Mouse (Mus musculus) CH12F3 (cell line): ENCODE data around the gene Nhs.
"Not testable (repeated sequence)": the region's sequence is repeated elsewhere in the genome, so short reads cannot be mapped to it uniquely, and the experiment has no call there.

Experiments
- in situ Hi-C: fragments of 300-500 bp; cut with MboI; formaldehyde crosslinking; loops from 2 replicates; pipeline ENCODE4 v1.14.3; 2020; ENCODE audit warnings: low sequenced_read_pairs

The Nhs gene

DNA sequence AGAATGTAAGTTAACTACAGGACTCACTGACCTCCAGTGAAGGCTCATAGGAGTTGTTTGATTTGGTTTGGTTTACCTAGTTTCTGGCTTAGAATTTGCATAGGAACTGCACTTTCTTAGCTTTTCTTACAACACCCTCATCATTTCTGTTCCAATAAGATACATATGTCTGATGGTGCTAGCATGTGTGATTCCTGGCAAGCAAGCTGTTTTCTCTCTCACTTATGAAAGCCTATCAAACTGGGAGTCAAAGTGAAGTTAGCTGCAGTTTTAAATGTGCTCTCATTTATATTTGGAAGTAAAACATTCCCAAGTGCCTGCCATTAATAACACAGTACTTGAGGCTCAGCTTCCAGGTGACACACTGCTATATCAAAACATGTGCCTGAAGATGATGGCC lies 207.2 kb downstream of the Nhs start:
- in situ Hi-C loops: no loop called here

DNA sequence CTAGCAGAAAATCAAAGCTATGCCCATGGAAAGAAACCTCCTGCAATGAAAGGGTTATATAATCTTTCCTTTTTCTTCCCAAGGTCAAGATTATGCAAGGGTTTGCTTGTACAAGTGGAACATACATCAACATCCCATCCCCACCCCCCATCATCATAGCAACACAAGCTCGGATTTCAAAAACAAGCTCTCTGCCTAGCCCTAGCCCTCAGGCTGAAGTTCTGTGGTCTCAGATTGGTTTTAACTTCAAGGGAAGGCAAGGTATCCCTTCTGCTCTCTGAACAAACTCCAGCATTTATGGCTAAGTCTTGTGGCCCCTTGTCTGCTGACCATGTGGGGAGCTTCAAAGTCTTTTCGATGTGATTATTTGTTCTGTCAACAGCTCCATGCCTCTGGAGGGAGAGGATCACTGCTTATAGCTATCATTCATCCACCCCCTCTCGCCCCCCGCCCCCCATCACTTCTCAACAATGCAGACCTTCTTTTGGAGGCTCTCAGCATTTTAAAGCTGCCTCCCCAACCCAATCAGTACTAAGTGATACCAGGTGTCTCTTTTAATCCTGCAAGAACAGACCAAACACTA lies 216.3 kb downstream of the Nhs start:
- in situ Hi-C loops: no loop called here

DNA sequence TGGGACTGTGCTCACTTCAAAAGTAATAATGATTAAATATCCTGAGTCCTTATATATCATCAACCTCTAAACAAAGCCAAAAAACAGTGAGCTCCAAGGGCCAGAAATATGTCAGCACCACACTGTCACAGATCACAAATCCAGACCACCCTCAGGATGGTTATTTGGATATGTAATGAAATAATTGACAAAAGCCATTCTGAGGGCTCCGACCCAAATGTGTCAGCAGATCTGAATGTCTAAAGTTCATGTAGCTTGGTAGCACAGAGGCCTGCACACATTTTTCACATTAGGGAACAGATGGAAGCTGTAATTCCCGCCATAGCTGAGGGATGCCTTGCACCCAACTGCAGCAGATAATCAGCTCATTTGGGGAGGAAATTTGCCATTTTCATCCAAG lies 218.8 kb downstream of the Nhs start:
- in situ Hi-C loops: no loop called here

DNA sequence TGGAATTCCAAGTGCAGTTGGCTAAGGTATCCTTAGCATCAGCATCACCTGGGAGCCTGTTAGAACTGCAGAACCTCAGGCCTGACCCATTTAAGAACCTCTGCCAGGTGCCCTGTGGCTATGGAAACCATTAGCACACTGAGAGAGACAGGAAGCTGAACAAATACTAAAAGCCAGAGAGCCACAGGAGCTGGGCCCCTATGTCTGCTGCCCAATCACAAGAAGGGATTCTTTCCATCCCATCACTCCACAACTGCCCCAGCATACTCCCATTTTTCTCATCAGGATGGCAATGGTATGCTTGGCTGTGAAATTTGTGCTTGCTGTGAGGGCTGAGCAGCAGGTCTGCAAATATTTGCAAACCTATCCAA lies 232.9 kb downstream of the Nhs start:
- in situ Hi-C loops: no loop called here

DNA sequence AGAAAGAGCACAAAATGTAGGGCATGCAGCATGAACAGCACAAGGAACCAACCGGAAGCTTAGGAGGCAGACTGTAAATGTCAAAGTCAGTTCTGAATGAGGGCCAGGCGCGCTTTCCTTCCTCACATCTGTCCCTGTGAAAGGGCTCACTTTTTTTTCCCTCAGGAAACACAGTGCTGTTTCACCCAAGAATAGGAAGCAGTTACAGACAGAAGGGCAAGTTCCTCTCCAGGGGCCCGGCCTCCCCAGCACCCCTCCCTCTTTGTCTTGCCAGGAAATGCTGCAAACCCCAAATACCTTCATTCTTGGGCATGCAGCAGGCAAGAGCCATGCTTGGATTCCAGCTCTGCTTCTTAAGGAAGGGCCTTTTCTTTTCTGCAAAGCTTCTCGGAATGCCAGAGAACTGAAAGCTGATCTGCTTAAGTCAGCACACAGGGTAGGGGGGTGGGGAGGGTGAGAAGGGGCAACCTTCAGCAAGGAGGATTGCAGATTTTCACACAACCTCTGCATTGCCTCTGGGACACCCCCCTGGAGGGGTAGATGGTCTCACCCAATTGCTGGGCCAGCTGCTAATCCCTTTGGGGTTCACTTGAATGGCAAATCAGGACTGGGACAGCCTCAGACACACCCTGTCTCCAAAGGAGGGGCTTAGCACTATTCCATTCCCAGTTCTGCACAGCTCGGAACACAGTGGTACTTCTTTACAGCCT lies 233.4 kb downstream of the Nhs start:
- in situ Hi-C loops: no loop called here

DNA sequence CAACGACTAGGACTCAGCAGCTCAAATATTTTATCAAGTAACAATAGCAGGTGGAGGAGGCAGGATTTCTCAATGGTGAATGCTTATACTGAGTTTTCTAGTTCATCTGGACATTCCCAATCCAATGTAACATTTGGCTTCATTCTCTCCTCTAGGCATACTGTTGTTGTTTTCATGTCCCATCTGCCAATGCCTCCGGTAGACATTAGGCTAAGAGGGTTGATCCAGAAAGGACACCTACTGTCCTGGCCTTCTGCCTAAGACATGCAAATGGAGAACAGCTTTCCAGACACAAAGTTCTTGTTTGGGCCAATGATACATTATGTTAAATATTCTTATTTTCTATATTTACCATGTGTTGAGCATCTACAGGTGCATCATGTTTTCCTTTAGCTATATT lies 236.9 kb downstream of the Nhs start:
- in situ Hi-C loops: no loop called here

DNA sequence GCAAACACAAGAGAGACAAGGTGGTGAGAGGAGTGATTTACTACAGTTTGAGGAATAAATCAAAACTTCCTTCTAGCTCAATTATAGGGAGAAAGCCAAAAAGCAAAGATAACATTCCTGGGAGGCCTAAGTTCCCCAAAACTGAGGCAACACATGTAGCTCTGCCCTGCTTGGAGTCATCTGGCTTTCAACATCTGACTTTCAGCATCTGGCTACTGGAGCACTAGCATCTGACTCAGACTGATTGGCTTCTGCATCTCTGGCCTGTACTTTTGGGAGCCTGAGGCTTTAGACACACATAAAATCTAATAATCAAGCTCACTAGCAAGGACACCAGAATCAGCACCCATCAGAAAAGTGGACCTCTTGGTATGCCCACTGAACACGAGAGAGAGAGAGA lies 237.9 kb downstream of the Nhs start:
- in situ Hi-C loops: no loop called here

DNA sequence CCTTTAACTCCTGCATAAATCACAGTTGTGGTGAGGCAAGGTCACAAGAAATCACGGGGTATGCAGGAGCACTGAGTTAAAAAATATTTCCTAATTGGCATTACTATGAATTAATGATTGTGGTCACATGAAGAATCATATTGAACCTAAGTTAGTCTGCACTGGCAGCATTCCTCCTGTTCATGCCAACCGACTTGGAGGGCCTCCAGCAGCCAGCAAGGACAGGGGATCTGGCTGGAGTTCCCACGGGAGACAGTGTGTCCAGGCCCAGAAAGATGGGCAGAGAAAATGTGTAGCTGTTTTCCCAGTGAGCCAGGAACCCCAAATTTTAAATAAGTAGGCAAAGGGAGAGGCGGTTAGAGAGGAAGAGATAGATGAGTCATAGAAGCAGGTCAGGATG lies 249.6 kb downstream of the Nhs start:
- in situ Hi-C loops: no loop called here

DNA sequence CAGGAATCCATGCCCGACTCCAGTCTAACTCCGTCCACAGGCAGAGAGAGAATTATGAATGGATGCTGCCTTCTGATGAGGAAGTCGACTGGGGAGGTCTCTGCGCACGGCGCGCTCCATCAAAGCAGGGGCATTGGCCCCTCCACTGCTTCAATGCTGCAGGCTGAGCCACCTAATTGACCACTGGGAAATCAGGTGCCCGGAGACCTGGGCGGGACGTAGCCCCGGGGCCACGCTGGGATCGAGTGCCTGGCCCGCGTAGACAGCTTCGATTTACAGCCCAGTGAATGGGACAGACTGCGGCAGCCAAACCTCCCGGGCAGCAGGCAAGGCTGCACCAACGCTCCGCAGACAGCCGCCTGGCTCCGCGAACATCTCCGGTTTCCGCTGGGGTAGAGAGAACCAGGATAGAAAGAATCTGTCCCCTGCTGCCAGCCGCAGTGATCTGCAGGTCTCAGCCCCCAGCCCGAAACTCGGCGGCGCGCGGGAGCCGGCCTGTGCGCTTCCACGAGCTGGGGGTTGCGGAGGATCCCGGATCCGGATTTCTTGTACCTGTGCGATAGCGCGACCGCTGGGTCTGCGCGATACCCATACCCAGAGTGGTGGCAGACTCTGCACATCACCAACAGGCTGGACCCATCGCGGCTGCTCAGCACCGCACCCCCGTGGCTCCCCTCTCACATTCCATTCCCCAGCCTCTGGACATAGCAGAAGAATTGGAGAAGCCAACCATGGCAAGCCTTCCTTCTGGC lies 250.7 kb downstream of the Nhs start:
- in situ Hi-C loops: no loop called here

DNA sequence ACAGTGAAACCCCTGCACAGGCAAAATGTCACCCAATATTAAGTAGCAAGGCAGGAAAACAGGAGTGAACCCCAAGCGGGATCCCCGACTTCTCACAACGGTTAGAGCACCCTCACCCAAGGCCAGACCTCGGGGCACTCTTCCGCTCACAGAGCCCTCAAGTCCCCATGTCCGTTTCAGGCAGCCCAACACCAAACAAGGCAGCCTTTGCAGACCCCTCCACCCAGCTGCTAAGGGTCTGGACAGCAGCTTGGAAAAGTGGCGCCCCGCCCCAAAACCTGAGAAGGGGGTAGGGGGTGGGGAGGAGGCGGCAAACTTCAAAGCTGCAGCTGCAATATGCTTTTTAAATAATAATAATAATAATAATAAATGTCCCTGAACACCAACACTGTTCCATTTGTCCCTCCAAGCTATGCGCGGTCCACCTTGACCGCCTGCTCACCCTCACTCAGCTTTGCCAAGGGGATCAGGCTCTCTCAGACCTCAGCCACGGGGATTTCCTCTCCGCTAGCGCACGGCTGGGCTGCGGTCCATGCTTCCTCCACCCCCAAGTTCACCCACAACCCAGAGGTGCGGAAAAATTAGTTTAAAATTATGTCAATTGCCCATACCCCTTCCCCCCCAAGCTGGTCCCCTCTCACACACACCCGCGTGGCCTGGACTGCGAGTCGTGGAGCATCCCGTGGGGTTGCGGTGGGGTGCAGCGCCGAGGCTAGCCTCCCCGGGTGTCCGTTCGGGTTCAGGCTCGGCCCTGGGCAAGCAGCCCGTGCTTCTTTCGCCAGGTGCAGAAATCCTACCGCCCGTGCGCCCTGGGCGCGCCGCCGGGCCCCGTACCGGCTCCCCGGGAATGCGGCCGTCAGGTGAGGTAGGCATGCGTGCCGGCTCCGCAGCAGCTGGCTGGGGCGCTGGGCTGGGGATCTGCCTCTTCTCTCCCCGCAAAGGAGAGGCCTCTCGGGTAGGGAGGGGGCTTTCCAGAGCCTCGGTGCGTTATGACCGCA lies 251.6 kb downstream of the Nhs start:
- in situ Hi-C loops: no loop called here

DNA sequence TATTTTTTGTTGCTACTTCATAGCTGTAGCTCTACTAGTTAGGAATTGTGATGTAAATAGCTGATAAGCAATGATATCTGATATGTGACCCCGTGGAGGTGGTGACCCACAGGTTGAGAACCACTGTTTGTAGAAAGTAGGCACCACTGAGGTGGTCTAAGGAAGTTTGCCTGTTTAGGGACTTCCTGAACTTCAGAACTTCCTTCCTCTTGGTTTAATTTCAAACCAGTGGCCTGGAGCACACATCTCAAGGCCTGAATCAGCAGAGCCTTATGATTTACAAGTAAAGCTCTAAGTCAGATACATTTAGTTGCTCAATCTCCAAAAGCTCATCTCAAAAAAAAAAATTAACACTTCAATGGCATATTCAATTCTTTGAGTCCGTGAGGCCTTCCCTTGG lies 265.1 kb downstream of the Nhs start:
- in situ Hi-C loops: no loop called here

DNA sequence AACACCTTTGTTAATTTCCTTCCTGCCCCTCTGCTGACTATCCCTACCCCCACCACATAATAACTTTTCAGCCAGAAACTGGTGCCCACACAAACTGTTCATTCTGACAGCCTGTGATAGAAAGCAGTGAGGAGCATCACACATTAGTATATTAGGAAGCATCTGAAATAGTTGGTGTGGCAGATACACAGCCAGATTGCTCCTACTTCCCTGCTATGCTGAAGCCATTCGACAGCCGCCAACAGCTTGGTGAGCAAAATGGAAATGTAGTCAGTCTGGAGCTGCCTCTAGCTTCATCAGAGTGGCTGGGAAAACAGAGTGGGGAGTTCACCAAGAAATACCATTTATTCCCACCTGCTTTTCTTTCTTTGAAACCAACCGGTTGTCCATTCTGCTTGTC lies 275.9 kb downstream of the Nhs start:
- in situ Hi-C loops: no loop called here

DNA sequence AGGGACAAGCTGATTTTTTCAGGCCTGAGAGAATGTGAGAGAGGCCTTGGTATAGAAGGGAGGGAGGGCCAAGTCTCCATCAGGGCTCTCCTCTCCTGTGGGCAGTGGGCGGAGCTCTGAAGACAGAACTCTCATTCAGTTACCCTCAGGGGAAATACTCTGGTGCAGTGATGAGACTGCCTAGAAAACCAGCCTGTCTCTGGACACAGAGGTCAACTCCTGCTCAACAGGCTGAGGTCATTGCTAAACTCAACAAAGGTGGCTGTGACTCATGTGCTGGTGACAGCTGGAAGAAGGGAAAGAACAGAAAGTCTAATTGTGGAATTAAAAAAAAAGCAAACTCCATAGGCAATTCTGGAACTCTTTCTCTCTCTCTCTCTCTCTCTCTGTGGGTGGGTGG lies 282.4 kb downstream of the Nhs start:
- in situ Hi-C loops: no loop called here

DNA sequence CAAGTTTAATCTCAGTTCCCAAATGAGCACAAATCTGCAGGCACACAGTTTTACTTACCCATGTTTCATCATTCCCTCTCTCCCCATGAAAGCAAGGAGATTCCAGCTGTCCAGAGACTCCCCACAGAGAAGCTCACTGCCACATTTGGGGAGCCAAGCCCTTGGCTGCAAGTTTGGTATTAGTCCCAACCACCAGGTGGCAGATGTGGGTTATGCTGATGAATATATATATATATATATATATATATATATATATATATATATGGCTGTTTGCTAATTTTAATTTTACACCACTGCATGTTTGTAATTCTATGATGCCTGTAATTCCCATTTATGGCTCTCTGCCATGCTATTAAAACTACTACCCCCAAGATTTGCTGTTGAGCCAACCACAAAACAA lies 286.0 kb downstream of the Nhs start:
- in situ Hi-C loops: no loop called here

DNA sequence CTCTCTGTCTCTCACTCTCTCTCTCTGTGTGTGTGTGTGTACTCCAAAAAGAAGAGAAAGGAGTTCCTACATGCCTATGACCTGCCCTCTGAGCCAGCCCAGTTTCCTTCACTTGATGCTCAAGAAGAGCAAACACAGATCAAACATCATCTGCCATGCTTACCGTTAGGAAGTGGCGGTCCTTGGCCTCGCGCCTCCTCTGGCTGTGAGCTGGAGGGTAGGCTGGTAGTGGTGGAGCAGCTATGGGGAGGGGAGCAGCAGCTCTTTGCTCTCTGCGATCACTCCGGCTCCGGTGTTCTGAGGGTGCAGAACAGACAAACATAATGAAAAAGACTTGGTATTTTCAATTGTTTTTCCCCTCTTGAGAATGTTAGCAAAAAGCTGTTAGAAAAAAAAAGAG lies 288.2 kb downstream of the Nhs start:
- in situ Hi-C loops: no loop called here

DNA sequence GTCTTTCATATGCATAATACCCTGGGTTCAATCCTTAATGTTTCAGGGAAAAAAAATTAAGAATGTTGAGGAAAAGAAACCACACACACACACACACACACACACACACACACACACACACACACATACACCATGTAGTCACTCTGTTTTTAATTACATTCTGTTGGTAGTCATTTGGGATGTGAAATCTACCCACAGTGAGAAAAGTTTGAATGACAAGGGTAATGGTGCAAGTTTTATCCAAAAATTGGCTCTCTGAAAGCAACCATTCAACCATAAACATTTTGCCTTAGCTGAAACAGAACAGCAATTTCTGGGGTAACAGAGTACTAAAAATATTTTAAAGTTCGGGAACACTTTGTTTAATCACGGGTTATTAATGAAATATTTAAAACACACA lies 303.9 kb downstream of the Nhs start:
- in situ Hi-C loops: no loop called here

DNA sequence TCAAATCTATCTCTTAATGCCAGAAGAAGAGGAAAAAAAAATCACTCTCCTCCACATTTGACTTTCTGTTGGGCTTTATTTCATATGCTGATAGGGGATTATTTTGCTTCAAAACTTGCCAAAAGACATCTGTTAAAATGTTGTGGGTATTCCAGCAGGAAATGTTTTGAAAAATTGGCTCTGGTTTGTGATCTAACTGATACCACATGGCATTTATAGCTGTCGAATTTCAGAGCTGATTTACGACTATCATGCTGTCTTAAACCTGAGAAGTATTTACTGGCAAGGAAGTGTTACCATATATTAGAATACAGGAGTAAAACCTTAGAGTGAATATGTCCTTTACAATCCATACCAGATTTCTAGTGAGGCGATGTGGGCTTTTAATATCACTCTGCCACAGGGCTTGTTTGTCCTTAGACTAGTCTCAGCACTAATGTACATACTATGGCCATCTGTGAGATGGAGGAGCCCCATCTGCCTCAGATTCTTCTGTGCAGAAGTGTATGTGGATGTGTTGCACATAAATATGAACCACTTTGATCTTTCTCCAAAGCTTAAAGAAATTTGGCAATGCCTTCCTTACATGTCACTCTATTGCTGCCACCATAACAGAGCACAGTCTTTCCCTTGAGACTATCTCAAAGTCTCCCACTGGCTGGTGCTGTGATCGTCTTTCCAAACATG lies 305.8 kb downstream of the Nhs start:
- in situ Hi-C loops: no loop called here

DNA sequence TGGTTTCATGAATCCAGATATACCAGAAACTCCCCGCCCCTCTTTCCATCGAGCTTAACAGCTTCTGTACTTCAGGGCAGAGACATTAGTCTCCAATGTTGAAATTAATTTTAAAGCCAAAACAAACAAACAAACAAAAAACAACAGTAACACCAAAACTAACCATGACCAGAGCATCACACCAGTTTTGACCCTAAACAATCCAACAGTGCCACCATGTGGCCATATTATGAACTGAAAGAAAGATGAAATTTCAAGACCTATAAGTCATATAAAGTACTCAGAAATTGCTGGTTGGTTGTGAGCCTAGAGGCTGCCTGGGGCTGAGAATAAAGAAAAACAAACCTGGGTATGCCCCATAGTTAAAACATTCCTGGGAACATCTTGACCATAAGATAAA lies 333.3 kb downstream of the Nhs start:
- in situ Hi-C loops: not testable (repeated sequence)

DNA sequence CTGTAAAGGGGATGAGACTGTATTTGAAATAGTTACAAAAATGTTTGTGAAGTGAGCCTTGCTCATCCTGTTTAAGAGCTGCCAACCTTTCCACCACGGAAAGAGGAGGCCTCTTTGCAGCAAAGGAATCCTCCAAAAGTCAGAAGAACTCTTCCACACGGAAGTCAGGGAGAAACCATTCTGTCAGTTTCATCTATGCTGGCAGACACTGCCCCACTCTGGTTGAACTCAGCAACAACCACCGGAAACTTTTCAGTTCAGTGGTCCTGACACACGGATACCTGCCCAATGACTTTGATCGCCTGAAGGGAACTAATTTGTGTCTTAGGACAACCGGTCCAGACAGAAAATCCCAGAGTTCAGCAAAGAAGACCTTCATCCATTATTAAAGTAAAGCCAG lies 369.3 kb downstream of the Nhs start:
- in situ Hi-C loops: no loop called here
